Mouse (Mus musculus) lung, postnatal 0 days (tissue): ENCODE measurements around the gene Syngr4. TPM values are rescaled to one million over a fixed set of nuclear protein-coding genes. Genes with fewer than 3 reads are reported as not detected.

Experiments used
- ATAC-seq: fragments of 200-750 bp; cut with Nextera tagmentation; 2 replicates; pipeline ENCODE4 v1.8.0; 2017; ENCODE audit warnings: moderate library complexity
- DNase-seq: peaks from one replicate; pipeline ENCODE4 v3.0.0-alpha.2; 2016; ENCODE audit warnings: low spot score
- H3K27ac ChIP-seq: fragments of 300-500 bp; sonication (generic); 2 replicates; pipeline ENCODE4 v1.5.1; 2014; ENCODE audit warnings: antibody characterized with exemption, mild to moderate bottlenecking, low read length, mixed read lengths
- H3K27me3 ChIP-seq: fragments of 300-500 bp; sonication (generic); replicated peaks from 2 replicates; pipeline ENCODE4 v1.6.1; 2014; ENCODE audit warnings: low read length, mixed read lengths; ENCODE audit not compliant: insufficient read depth
- H3K36me3 ChIP-seq: fragments of 300-500 bp; sonication (generic); 2 replicates; pipeline ENCODE4 v1.6.1; 2014; ENCODE audit warnings: low read length, mixed read lengths; ENCODE audit not compliant: insufficient read depth
- H3K4me1 ChIP-seq: fragments of 300-500 bp; sonication (generic); 2 replicates; pipeline ENCODE4 v1.6.1; 2014; ENCODE audit warnings: antibody characterized with exemption, low read depth, low read length, mixed read lengths; ENCODE audit not compliant: insufficient read depth
- H3K4me2 ChIP-seq: fragments of 300-500 bp; sonication (generic); replicated peaks from 2 replicates; pipeline ENCODE4 v1.6.1; 2014; ENCODE audit warnings: low read depth, mild to moderate bottlenecking, low read length, moderate library complexity, mixed read lengths
- H3K4me3 ChIP-seq: fragments of 300-500 bp; sonication (generic); 2 replicates; pipeline ENCODE4 v1.5.1; 2014; ENCODE audit warnings: low read depth, low read length
- H3K9ac ChIP-seq: fragments of 300-500 bp; sonication (generic); replicated peaks from 2 replicates; pipeline ENCODE4 v1.6.1; 2014; ENCODE audit warnings: low read depth, mild to moderate bottlenecking
- H3K9me3 ChIP-seq: fragments of 300-500 bp; sonication (generic); 2 replicates; pipeline ENCODE4 v1.6.1; 2016; ENCODE audit warnings: low read length, mixed read lengths
- CTCF ChIP-seq: IDR thresholded peaks from 2 replicates; pipeline ENCODE4 v1.5.1; 2016; ENCODE audit warnings: antibody characterized with exemption, mild to moderate bottlenecking
- EP300 ChIP-seq: IDR thresholded peaks from 2 replicates; pipeline ENCODE4 v1.6.1; 2016; ENCODE audit warnings: antibody characterized with exemption, mild to moderate bottlenecking, control low read depth
- WGBS: fragments of 180-500 bp; shearing (Covaris S2); extraction: QIAGEN DNeasy Blood & Tissue Kit; methylation state at CpG from one replicate; pipeline ENCODE4 v1.1.7; 2014; 5-methylcytosine and 5-hydroxymethylcytosine counted together
- polyA plus RNA-seq: library from polyadenylated mRNA; unstranded; fragments of >200 nt; fragmentation: Nextera tagmentation; extraction: Ambion mirVana; gene quantifications from 2 replicates; pipeline ENCODE4 v1.2.1, GENCODE M21; 2015

The Syngr4 gene
- polyA plus RNA-seq, 1 experiment from 2014 or later = 0.23 TPM

GRCm38 (mm10) chr7:45929688-45930087 lies 33.2 kb upstream of the Syngr4 start:
- no peak overlapping the region for H3K4me3 ChIP-seq
- H3K9ac ChIP-seq = no peak overlapping the region
- WGBS = 97% methylated on average over 1 of the region's 1 CpGs
- no peaks in the 10 kb centered on the region for H3K27me3 ChIP-seq
- H3K9me3 ChIP-seq = peaks cover 4% of the 10 kb centered on the region; the same call in 1 of the 2 replicates
- no peak overlapping the region for H3K27ac ChIP-seq
- peak; percentile 35 for TF ChIP-seq CTCF
- TF ChIP-seq EP300 = no peak
- H3K4me1 ChIP-seq = no peaks in the 10 kb centered on the region
- ATAC-seq = no peak
- DNase-seq = no peak
- no peaks in the 10 kb centered on the region for H3K36me3 ChIP-seq
- H3K4me2 ChIP-seq = no peak overlapping the region

- no peak for ATAC-seq
- DNase-seq = no peak
- H3K4me1 ChIP-seq = no peaks in the 10 kb centered on the region
- WGBS = 30% methylated on average over 19 of the region's 23 CpGs
- H3K4me3 ChIP-seq = no peak overlapping the region
- no peak overlapping the region for H3K4me2 ChIP-seq
- H3K27ac ChIP-seq = no peak overlapping the region
- H3K27me3 ChIP-seq = no peaks in the 10 kb centered on the region
- H3K9me3 ChIP-seq = peaks cover 4% of the 10 kb centered on the region; the same call in 1 of the 2 replicates
- no peak overlapping the region for H3K9ac ChIP-seq
- TF ChIP-seq CTCF (no peak), EP300 (no peak)
- H3K36me3 ChIP-seq = no peaks in the 10 kb centered on the region
Observed at GRCm38 (mm10) chr7:45928626-45929295, 32.2 kb upstream of the Syngr4 start.

GRCm38 (mm10) chr7:45924429-45924816 lies 27.9 kb upstream of the Syngr4 start:
- H3K27ac ChIP-seq = peak overlapping the region; percentile 93; the same call in 1 of the 2 replicates
- DNase-seq (peak; percentile 41), ATAC-seq (no peak)
- peak overlapping the region; percentile 20; the same call in 1 of the 2 replicates for H3K9ac ChIP-seq
- WGBS = 25% methylated on average over 14 of the region's 14 CpGs
- H3K4me1 ChIP-seq = peaks cover 17% of the 10 kb centered on the region; the same call in 1 of the 2 replicates
- peak overlapping the region; percentile 58 for H3K4me2 ChIP-seq
- H3K27me3 ChIP-seq = no peaks in the 10 kb centered on the region
- no peaks in the 10 kb centered on the region for H3K9me3 ChIP-seq
- no peaks in the 10 kb centered on the region for H3K36me3 ChIP-seq
- H3K4me3 ChIP-seq = peak overlapping the region; percentile 44
- peak; percentile 61 for TF ChIP-seq CTCF
- TF ChIP-seq EP300 = no peak

GRCm38 (mm10) chr7:45923762-45924428 lies 27.4 kb upstream of the Syngr4 start, which contains the start of gene Ccdc114:
Gene Ccdc114, plus strand, starts transcription at chr7:45924072.
- H3K4me2 ChIP-seq = peak within 1 kb of the TSS; percentile 58
- no peak for TF ChIP-seq EP300
- TF ChIP-seq CTCF = no peak
- peak within 1 kb of the TSS; percentile 44 for H3K4me3 ChIP-seq
- peak; percentile 95 for DNase-seq
- peak within 1 kb of the TSS; percentile 23; the same call in 1 of the 2 replicates for H3K9ac ChIP-seq
- no peaks in the 10 kb centered on the region for H3K36me3 ChIP-seq
- 7% methylated on average over 24 of the region's 24 CpGs for WGBS
- no peaks in the 10 kb centered on the region for H3K27me3 ChIP-seq
- H3K27ac ChIP-seq = peak within 1 kb of the TSS; percentile 93
- no peaks in the 10 kb centered on the region for H3K9me3 ChIP-seq
- peak; percentile 78 for ATAC-seq
- peaks cover 17% of the 10 kb centered on the region; the same call in 1 of the 2 replicates for H3K4me1 ChIP-seq

- Histone ChIP-seq H3K4me3 (peak overlapping the region; percentile 44), H3K4me2 (peak overlapping the region; percentile 58), H3K27ac (peak overlapping the region; percentile 93), H3K9me3 (no peaks in the 10 kb centered on the region), H3K9ac (0 out of 2 replicates have a peak overlapping the region, but pooled peaks have one; percentile 23), H3K27me3 (no peaks in the 10 kb centered on the region), H3K36me3 (no peaks in the 10 kb centered on the region), H3K4me1 (peaks cover 17% of the 10 kb centered on the region; the same call in 1 of the 2 replicates)
- ATAC-seq (peak; percentile 90), DNase-seq (peak; percentile 100)
- WGBS = under 1% methylated on average over 37 of the region's 37 CpGs
- TF ChIP-seq CTCF (no peak; the same call in 1 of the 2 replicates), EP300 (0 out of 2 replicates have a peak, but pooled peaks have one; percentile 35)
Observed at GRCm38 (mm10) chr7:45922928-45923761, 26.6 kb upstream of the Syngr4 start.
